Mouse (Mus musculus) cerebellum, adult 11 months (tissue): ENCODE measurements around the gene Pebp1.

Source experiments
- DNase-seq: peaks from one replicate; pipeline ENCODE4 v3.0.0; 2022

The Pebp1 gene

GRCm38 (mm10) chr5:117240321-117240731 is 47.1 kb downstream of the Pebp1 start:
- DNase-seq, result peak; percentile 21

- no peak for DNase-seq
These were observed 48.3 kb downstream of the Pebp1 start for GRCm38 (mm10) chr5:117239106-117239505.

- no peak for DNase-seq
These were observed 50.9 kb downstream of the Pebp1 start for GRCm38 (mm10) chr5:117236540-117236939.
